Mouse (Mus musculus) MEL (cell line): ENCODE measurements at regions not wholly inside any gene's neighbourhood (a gene's known extent, or its start where the extent isn't known, plus 50 kb on each side); places are given as distances from the start of the nearest gene placed in this dataset.

Experiments used
- DNase-seq: peaks from one replicate; pipeline ENCODE4 v3.0.0; 2011; ENCODE audit warnings: low read depth, low spot score
- H3K27ac ChIP-seq: 2 replicates; pipeline ENCODE4 v1.5.1; 2012; ENCODE audit warnings: low read depth, mild to moderate bottlenecking, control low read depth, low read length, moderate library complexity; ENCODE audit not compliant: control insufficient read depth
- H3K27me3 ChIP-seq, 2 experiments: fragments of 150-350 bp in 1 of 2; sonication (generic) in 1 of 2; 2 replicates each; pipeline ENCODE4 v1.6.1; 2012; ENCODE audit warnings: low read length in 2 of 2, mild to moderate bottlenecking in 2 of 2, improper control_type of control experiment in 1 of 2, moderate library complexity in 1 of 2; ENCODE audit not compliant: insufficient read depth in 2 of 2, control insufficient read depth in 1 of 2
- H3K36me3 ChIP-seq, 2 experiments: 2 replicates each; pipeline ENCODE4 v1.6.1; 2012 to 2014; ENCODE audit warnings: low read length in 2 of 2, improper control_type of control experiment in 1 of 2, inconsistent platforms in 1 of 2, mild to moderate bottlenecking in 1 of 2; ENCODE audit not compliant: insufficient read depth in 2 of 2, control insufficient read depth in 1 of 2
- H3K4me1 ChIP-seq, 2 experiments: fragments of 150-350 bp in 1 of 2; sonication (generic) in 1 of 2; 2 replicates each; pipeline ENCODE4 v1.6.1; 2012; ENCODE audit warnings: low read length in 2 of 2, improper control_type of control experiment in 1 of 2, mild to moderate bottlenecking in 1 of 2; ENCODE audit not compliant: insufficient read depth in 2 of 2, control insufficient read depth in 1 of 2
- H3K4me3 ChIP-seq, 2 experiments: fragments of 150-350 bp in 1 of 2; sonication (generic) in 1 of 2; 2 replicates each; pipeline ENCODE4 v1.5.1; 2012; ENCODE audit warnings: low read depth in 2 of 2, low read length in 2 of 2, mild to moderate bottlenecking in 2 of 2, moderate library complexity in 2 of 2, control low read depth in 1 of 2, improper control_type of control experiment in 1 of 2; ENCODE audit not compliant: control insufficient read depth in 1 of 2, insufficient read depth in 1 of 2
- H3K79me2 ChIP-seq: 2 replicates; pipeline ENCODE4 v1.6.1; 2012; ENCODE audit warnings: mild to moderate bottlenecking, low read length, moderate library complexity; ENCODE audit not compliant: control insufficient read depth, poor library complexity, insufficient read depth
- H3K9ac ChIP-seq: 2 replicates; pipeline ENCODE4 v1.6.1; 2012; ENCODE audit warnings: low read depth, mild to moderate bottlenecking, control low read depth, low read length, moderate library complexity; ENCODE audit not compliant: control insufficient read depth, poor library complexity, severe bottlenecking
- H3K9me3 ChIP-seq: fragments of 150-350 bp; sonication (generic); replicated peaks from 2 replicates; pipeline ENCODE4 v1.6.1; 2012; ENCODE audit warnings: mild to moderate bottlenecking, low read length, improper control_type of control experiment, moderate library complexity; ENCODE audit not compliant: insufficient read depth
- BHLHE40 ChIP-seq: IDR thresholded peaks from 2 replicates; pipeline ENCODE4 v1.6.1; 2012; ENCODE audit warnings: low read depth, mild to moderate bottlenecking, inconsistent platforms, low read length, improper control_type of control experiment, borderline replicate concordance
- CHD1 ChIP-seq: IDR thresholded peaks from 2 replicates; pipeline ENCODE4 v1.6.1; 2012; ENCODE audit warnings: low read depth, mild to moderate bottlenecking, inconsistent platforms, low read length, improper control_type of control experiment
- E2F4 ChIP-seq: IDR thresholded peaks from 2 replicates; pipeline ENCODE4 v1.6.1; 2011; ENCODE audit warnings: low read depth, low read length, improper control_type of control experiment, borderline replicate concordance
- ELF1 ChIP-seq: IDR thresholded peaks from 2 replicates; pipeline ENCODE4 v1.6.1; 2014; ENCODE audit warnings: low read depth, mild to moderate bottlenecking, inconsistent platforms, low read length, improper control_type of control experiment, moderate library complexity
- ETS1 ChIP-seq: IDR thresholded peaks from 2 replicates; pipeline ENCODE4 v1.6.1; 2012; ENCODE audit warnings: low read depth, mild to moderate bottlenecking, inconsistent platforms, low read length, improper control_type of control experiment, moderate library complexity
- GABPA ChIP-seq: IDR thresholded peaks from 2 replicates; pipeline ENCODE4 v1.6.1; 2012; ENCODE audit warnings: low read depth, mild to moderate bottlenecking, inconsistent platforms, low read length, improper control_type of control experiment, moderate library complexity
- JUND ChIP-seq: IDR thresholded peaks from 2 replicates; pipeline ENCODE4 v1.6.1; 2011; ENCODE audit warnings: low read depth, mild to moderate bottlenecking, improper control_type of control experiment, low read length
- MEF2A ChIP-seq: IDR thresholded peaks from 2 replicates; pipeline ENCODE4 v1.6.1; 2014; ENCODE audit warnings: low read depth, mild to moderate bottlenecking, inconsistent platforms, low read length, improper control_type of control experiment; ENCODE audit not compliant: poor library complexity, insufficient replicate concordance, severe bottlenecking; ENCODE audit errors: extremely low read depth
- POLR2AphosphoS5 ChIP-seq: IDR thresholded peaks from 2 replicates; pipeline ENCODE4 v1.6.1; 2012; ENCODE audit warnings: low read depth, borderline replicate concordance, mild to moderate bottlenecking, inconsistent platforms, low read length, moderate library complexity, mixed read lengths
- RAD21 ChIP-seq: IDR thresholded peaks from 2 replicates; pipeline ENCODE4 v1.6.1; 2011; ENCODE audit warnings: mild to moderate bottlenecking, low read depth, low read length, improper control_type of control experiment
- RCOR1 ChIP-seq: IDR thresholded peaks from 2 replicates; pipeline ENCODE4 v1.6.1; 2012; ENCODE audit warnings: low read depth, mild to moderate bottlenecking, inconsistent platforms, low read length, improper control_type of control experiment
- SMC3 ChIP-seq: IDR thresholded peaks from 2 replicates; pipeline ENCODE4 v1.6.1; 2011; ENCODE audit warnings: low read depth, low read length, improper control_type of control experiment
- TCF12 ChIP-seq: IDR thresholded peaks from 2 replicates; pipeline ENCODE4 v1.6.1; 2014; ENCODE audit warnings: low read depth, mild to moderate bottlenecking, inconsistent platforms, low read length, improper control_type of control experiment, moderate library complexity
- USF1 ChIP-seq: IDR thresholded peaks from 2 replicates; pipeline ENCODE4 v1.6.1; 2014; ENCODE audit warnings: low read depth, mild to moderate bottlenecking, inconsistent platforms, low read length, improper control_type of control experiment, moderate library complexity
- USF2 ChIP-seq, 2 experiments: IDR thresholded peaks; 2 replicates each; pipeline ENCODE4 v1.6.1; 2011 to 2012; ENCODE audit warnings: improper control_type of control experiment in 2 of 2, low read length in 2 of 2, borderline replicate concordance in 1 of 2, inconsistent platforms in 1 of 2, low read depth in 1 of 2, mild to moderate bottlenecking in 1 of 2; ENCODE audit not compliant: insufficient read depth in 1 of 2
- ZC3H11A ChIP-seq: IDR thresholded peaks from 2 replicates; pipeline ENCODE4 v1.6.1; 2012; ENCODE audit warnings: low read depth, mild to moderate bottlenecking, inconsistent platforms, low read length, improper control_type of control experiment

GRCm38 (mm10) chr7:67440806-67441205 is 68.1 kb upstream of the Mef2a start:
- TF ChIP-seq CHD1: no peak
- no peak for TF ChIP-seq JUND
- TF ChIP-seq USF2 (IDR thresholded peaks at IDR 0.05; ENCODE audit: borderline replicate concordance in 1 of 2, insufficient read depth in 1 of 2, low read depth in 1 of 2, low read length in 2 of 2): no peak
- H3K79me2 ChIP-seq: no peaks in the 10 kb centered on the region
- peaks cover 0 to 10% of the 10 kb centered on the region in 2 experiments; a peak in 2 of 4 replicates for H3K36me3 ChIP-seq
- H3K4me1 ChIP-seq: peaks cover 0 to 15% of the 10 kb centered on the region in 2 experiments; a peak in 2 of 4 replicates
- no peak overlapping the region for H3K9ac ChIP-seq
- DNase-seq: no peak
- 0 out of 4 replicates have a peak, but pooled peaks cover 2% of the 10 kb centered on the region in 2 experiments for H3K27me3 ChIP-seq
- H3K4me3 ChIP-seq: no peak overlapping the region
- H3K9me3 ChIP-seq: no peaks in the 10 kb centered on the region
- H3K27ac ChIP-seq: no peak overlapping the region

- Histone ChIP-seq H3K9ac (no peak overlapping the region), H3K9me3 (no peaks in the 10 kb centered on the region), H3K36me3 (no peaks in the 10 kb centered on the region), H3K4me1 (no peaks in the 10 kb centered on the region), H3K4me3 (no peak overlapping the region), H3K27ac (no peak overlapping the region), H3K27me3 (no peaks in the 10 kb centered on the region; a peak in 1 of 4 replicates), H3K79me2 (no peaks in the 10 kb centered on the region)
- no peak for DNase-seq
- no peak for TF ChIP-seq TCF12
- TF ChIP-seq CHD1: no peak
- no peak for TF ChIP-seq RCOR1
- no peak for TF ChIP-seq GABPA
- TF ChIP-seq RAD21: no peak
- TF ChIP-seq SMC3: no peak
- TF ChIP-seq ETS1: no peak
- TF ChIP-seq E2F4: no peak
- TF ChIP-seq BHLHE40: no peak
- no peak for TF ChIP-seq ZC3H11A
- no peak for TF ChIP-seq JUND
- no peak for TF ChIP-seq ELF1
- no peak for TF ChIP-seq POLR2AphosphoS5
- no peak for TF ChIP-seq USF2 (IDR thresholded peaks at IDR 0.05; ENCODE audit: borderline replicate concordance in 1 of 2, insufficient read depth in 1 of 2, low read depth in 1 of 2, low read length in 2 of 2)
- no peak for TF ChIP-seq MEF2A
- no peak for TF ChIP-seq USF1
Observed at GRCm38 (mm10) chr7:67437216-67438006, 64.8 kb upstream of the Mef2a start.
